Mouse (Mus musculus) stomach, postnatal 0 days (tissue): ENCODE results near the gene Hacl1.

Experiments used
- CTCF ChIP-seq: IDR thresholded peaks from 2 replicates; pipeline ENCODE4 v1.5.1; 2016; ENCODE audit warnings: antibody characterized with exemption, low read depth, mild to moderate bottlenecking, moderate library complexity
- EP300 ChIP-seq: optimal IDR thresholded peaks from 2 replicates; pipeline ENCODE3; 2016; ENCODE audit warnings: antibody characterized with exemption

- TF ChIP-seq CTCF (no peak), EP300 (no peak)
Observed at GRCm38 (mm10) chr14:31658126-31658680, 17.1 kb upstream of the Hacl1 start.
